Mouse (Mus musculus) mature B cell (primary cell): ENCODE data around the gene Metap1d.

Experiments
- in situ Hi-C: fragments of 300-500 bp; cut with MboI; formaldehyde crosslinking; loops from 2 replicates; pipeline ENCODE4 v1.14.3; 2019

The Metap1d gene

DNA sequence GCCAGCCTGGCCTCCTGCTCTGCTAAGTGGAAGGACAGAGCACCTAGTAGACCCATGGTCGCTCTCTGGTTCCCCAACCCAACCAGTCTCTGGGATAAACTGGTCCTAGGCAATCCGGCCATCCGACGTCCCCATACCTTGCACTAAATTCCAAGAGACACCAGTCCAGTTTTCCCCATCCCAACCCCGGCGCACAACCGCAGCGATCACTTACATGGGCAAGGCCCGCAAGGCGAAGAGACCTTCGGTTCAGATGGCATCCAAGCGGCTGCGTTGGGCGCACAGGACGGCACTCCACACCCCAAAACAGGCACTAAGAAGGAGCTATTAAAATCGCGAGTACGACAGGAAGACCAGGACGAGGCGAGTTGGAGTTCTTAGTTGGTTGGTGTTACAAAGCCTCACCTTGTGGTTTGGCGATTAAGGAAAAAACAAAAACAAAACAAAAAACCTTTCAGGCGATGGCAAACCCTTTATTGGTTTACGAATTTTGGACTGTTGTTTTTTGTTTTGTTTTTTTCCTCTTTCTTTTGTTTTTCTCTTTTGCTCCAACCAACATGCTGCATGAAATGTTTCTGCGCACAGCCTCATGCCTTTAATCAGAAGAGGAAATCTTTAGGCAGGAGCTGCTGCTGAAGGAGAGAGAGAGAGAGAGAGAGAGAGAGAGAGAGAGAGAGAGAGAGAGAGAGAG lies 74.4 kb downstream of the Metap1d start:
- in situ Hi-C loops, result no loop called here

DNA sequence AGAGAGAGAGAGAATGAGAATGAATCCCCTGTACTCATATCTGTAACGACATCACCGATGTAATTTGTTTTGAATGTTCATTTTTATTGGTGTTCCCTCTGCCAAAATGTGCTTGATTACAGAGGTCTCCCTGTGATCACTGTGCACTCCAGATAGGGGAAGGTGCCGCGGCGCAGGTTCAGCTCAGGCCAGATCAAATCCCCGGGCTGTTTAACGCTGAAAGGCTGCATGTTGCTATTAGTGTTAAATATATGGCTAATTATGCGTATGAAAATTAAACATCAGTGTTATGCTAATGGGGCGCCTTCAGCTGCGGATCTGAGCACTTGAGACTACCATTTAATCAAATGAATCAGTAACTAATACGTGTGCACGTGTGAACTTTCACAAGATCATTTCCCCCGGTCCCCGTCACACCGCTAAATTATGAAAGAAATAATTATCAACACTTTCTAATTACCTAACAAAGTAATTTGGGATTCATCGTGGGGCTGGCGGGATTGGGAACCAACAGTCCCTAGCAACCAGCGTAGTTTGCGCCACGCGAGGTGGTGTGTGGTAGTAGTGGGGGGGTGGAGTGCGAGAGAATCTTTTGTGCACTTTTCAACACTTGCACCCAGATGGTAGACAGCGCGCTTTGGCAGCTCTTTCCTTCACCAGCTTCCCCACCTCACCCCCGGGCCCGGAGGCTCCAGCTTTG lies 75.1 kb downstream of the Metap1d start, which contains the start of gene Dlx1:
Dlx1 (plus strand) TSS at position 100 of the 700 bp plus-strand sequence.
- in situ Hi-C loops, result no loop called here

DNA sequence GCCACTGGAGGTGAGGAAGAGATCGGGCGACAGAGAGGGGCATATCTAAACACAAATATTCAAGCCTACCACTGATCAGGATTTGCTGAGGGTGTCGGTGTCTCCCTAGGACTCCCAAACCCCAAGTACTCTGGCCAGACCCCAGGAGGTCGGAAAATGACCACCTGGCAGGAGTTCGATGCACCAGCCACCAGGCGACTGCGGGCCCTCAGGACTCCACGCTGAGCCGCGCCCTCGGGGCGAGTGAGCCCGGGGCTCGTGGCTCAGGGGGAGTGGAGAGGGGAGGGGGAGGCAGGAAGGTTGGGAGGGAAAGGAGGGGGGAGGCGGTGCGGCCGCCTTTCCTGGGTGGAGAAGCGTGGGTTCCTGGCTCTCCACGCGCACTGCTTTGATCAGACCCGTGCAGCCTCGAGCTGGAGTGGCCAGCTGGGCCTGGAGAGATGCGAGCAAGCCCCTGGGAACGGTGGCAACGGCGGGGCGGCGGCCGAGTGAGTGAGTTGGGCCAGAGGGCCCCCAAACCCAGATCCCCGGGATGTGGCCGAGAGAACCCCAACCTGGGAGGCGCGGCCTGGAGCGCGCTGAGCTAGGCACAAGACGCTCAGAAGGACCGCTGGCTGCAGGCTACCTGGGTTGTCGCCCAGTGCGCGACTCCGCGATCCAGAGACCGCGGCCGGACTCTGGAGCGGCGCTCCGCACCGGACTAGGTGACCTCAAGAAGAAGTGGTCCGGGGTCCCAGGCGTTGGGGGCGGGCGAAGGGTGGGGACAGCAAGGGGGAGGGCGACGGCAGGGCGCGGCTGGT lies 75.8 kb downstream of the Metap1d start:
- in situ Hi-C loops, result no loop called here

DNA sequence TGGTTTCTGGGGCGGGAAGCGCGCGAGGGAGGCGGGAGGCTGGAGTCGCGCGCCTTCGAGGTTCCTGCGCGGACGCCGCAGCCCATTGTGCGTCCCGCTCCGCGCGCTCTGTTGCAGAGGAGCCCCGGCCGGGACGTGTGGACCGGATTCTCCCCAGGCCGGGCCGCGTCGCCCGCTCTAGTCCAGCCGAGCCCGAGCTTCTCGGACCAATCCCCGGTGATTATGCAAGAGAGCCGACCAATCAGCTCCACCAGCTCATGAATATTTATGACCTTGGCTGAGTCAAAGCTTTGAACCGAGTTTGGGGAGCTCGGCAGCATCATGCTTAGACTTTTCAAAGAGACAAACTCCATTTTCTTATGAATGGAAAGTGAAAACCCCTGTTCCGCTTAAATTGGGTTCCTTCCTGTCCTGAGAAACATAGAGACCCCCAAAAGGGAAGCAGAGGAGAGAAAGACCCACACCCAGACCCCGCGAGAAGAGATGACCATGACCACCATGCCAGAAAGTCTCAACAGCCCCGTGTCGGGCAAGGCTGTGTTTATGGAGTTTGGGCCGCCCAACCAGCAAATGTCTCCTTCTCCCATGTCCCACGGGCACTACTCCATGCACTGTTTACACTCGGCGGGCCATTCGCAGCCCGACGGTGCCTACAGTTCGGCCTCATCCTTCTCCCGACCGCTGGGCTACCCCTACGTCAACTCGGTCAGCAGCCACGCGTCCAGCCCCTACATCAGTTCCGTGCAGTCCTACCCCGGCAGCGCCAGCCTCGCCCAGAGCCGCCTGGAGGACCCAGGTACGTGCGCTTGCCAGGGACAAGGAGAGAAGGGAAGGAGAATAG lies 76.7 kb downstream of the Metap1d start:
- in situ Hi-C loops, result no loop called here

DNA sequence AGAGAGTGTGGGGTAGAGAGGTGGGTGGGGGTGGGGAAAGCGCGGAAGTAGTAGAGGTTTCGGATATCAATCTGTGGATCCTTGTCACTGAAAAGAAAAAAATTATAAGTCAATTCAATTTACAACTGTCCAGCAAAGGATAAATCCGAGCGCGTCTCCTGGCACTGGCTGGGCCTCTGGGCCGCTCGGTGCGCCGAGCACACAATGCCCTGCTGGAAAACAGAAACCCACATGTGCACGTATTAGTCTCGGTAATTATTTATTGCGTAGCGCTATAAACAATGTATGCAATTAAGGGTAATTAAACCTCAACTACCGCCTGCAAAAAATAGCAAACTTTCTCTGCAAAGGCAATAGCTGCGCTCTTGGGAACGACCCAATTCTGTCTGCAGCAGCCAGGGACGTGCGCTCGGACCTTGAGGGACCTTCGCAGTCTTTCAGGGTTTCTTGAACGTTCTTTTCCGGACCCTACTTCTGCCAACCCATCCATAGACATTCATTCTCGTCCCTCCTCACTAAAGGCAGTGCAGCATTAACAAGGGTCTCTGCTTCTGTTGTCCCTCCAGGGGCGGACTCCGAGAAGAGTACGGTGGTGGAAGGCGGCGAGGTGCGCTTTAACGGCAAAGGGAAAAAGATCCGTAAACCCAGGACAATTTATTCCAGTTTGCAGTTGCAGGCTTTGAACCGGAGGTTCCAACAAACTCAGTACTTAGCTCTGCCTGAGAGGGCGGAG lies 77.5 kb downstream of the Metap1d start:
- in situ Hi-C loops, result no loop called here

DNA sequence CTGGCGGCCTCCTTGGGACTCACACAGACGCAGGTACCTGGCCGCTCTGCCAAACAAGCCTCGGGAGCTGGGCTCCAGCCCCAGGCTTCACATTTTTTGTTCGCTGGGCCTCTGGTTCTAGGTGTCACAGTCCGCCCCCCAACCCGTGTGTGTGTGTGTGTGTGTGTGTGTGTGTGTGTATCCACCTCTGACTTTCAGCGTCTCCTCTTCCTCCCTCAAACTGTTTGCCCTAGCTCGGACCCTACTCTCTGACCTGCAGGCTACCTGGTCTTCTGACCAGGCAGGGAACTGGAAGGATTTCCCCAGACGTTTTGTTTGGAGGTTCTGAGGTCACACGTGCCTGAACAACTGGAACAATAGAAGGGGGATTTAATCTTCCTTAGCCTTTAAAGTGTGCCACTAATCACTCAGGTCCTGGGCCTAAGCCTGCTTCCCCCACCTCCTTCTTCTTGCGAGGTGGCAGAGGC lies 78.1 kb downstream of the Metap1d start:
- in situ Hi-C loops, result no loop called here

DNA sequence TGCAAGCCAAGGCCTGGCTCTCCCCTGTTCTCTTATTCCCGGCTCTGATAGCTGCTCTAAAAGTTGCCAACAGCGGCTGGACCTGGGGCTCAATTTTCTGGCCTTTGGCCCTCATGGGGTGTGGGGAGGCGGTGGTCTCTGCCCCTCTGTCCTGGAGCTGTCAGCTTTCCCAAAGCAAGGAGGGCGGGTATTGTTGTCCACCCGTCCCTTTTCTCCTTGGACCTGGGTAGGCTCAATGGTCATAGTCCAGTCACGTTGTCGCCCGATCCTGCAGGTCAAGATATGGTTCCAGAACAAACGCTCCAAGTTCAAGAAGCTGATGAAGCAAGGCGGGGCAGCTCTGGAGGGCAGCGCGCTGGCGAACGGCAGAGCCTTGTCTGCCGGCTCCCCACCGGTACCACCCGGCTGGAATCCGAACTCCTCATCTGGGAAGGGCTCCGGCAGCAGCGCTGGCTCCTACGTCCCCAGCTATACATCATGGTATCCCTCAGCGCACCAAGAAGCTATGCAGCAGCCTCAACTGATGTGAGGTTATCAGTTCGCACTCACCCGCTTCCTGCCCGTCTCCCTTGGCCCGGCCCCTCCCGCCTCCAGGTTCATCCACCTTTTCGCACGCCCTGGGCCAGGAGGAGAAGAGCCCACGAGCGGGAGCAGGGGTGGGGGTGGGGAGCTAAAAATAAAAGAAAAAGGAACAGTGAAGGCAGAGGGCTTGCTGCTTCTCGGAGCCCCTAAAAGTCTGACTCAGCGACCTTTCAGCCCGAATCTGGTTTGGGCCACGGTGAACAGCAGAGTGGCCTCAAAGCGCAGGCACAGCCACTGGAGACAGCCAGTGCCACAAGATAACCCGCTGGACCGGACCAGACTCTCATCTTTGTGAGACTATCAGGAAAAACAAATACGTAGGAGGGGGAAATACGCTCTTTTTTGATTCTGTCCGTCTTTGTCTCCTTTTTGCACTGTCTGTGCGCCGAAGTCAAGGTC lies 79.2 kb downstream of the Metap1d start:
- in situ Hi-C loops, result no loop called here

DNA sequence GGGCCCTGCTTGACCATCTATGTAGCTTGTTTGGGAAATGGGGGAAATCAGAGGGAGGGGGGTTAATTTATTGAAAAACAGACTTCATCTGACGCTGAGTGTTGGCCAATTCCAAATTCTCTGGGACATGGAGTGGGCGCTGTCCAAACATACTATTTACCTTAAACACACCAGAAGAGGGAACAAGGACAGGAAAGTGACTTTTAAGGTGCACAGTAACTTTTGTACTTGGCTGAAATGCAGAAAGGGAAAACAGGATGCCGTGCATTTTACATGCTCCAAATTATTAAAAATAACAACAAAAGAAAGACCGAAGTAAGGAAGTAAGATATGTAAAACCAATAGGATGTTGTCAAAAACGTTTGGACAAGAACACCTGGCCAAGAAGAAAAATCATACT lies 80.0 kb downstream of the Metap1d start:
- in situ Hi-C loops, result no loop called here

DNA sequence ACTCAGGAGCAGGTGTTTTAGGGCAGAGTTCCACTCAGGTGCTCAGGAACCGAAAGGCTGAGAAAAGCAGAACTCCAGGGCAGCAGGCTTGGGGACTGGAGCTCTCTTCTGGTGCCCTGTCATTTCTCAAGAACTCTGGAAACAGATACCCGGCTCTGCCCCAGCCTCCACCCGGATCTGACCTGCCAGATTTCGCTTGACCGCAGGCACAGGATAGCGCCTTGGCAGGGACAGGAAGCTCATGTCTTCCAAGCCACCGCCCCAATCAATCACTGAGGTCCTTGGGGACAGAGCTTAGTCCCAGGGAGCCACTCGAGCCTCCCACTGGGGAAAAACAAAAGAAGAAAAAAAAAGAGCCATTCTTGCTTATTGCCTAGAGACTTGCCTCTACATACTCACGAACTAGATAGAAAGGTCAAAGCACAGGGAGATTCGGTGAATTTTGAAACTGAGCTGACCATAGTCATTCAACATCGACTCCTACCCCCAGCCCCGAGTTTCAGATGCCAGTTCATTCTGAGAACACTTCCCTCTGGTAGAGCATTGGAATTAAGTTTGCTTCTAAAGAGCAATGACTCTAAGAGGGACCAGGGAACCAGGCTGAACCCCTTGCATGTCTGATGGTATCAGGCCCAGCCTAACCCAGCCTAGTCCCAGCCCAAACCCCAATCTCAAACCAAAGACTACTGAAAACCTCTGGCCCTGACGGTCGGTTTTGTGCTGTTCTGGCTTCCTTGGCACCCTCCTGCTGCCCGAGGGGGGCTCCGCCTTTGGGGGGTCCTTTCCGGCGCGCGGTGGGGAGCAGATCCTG lies 81.4 kb downstream of the Metap1d start:
- in situ Hi-C loops, result no loop called here

DNA sequence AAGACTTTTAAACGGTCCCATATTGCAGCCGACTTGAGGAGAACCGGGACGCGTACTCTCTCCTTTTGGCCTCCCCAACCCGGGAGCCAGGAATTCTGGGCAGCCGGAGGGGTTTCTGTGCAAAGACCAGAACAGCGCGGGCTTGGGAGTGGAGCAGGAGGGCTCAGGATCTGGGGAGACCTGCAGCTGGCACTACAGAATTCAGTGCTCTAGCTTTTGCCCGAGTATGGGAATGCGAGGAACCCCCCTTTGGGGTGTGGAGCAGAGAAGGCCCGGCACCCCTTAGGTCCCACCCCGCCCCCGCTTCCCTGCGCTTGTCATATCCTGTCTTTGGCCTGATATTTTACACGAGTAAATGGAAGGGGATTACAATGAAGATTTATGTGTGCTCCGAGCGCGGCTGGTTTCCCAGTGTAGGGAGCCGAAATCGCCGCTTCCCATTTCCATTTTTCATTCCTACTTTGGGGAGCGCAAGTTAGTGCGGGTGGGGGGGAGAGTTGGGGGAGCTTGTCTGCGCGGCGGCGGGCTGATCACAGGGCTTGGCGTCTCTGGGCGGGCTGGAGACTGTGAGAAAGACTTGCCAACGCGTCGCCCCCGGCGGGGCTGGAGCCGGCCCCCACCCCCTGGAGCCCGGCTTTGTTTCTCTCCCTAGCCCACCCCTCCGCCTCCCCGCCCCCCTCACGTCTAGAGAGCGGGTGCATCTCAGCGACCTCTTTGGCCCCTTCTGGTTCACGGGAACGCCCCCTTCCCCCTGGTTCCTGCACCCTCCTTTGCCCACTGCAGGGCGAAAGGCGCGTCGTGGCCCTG lies 87.7 kb downstream of the Metap1d start:
- in situ Hi-C loops, result no loop called here

DNA sequence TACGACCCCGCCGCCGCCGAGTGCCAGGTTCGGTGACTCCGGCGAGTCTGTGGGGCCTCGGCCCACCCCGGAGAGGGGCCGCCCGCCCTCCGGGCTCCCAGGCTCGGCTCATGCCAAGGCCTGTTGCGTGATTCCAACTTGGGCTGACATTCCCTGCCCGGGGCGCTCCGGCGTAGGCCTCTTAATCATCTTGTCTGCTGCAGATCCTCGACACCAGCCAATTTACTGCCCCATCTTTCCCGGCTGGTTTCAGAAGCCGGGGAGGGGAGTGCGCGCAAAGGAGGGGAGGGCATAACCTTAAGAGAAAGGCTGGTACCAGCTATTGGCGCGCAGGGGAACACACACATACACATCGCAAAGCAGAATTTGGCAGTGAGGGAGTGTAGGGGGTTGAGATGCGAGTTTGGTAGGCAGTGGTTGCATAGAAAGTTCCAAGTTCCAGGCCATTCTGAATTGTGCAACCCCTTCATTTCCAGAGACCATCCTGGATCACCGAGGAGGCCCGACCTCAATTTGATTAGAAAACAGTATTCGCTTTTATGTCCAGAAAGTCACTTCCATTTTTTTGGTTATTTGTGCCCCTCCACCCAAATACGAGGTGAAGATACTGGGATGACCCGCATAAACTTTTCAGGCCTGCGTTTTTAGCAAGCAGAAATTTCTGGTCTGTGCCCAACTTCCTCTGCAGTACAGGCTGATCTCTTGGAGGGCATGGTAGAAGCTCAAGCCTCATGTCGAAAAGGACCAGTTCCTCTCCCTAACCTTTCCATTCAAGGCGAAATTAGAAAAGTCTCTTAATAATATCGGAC lies 88.5 kb downstream of the Metap1d start:
- in situ Hi-C loops, result no loop called here

DNA sequence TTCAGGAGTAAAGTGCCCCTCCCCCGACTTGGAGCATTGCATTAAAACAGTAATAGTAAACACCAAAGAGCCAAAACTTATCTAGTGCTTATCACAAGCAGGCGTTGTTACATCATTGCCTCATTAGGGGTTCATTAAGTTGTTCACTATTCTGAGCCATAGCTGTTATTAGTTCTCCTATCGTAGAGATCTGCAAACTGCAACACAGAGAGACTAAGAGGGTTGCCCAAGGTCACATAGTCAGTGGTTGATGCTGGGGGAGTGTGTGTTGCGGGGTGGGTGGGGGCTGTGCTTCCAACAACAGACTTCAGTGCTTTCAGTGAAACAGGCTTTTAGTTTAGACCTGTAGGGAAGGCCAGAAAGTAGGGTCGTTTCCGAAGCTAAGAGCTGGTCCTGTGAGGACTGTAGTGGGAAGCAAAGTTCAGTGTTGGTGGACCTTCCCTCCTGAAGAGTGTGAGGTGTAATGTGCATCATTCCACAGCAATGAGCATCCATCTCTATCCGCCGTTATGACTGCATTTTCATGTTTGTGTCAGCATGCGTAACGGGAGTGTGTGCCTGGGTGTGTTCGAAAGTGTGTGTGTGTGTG lies 89.2 kb downstream of the Metap1d start:
- in situ Hi-C loops, result no loop called here

DNA sequence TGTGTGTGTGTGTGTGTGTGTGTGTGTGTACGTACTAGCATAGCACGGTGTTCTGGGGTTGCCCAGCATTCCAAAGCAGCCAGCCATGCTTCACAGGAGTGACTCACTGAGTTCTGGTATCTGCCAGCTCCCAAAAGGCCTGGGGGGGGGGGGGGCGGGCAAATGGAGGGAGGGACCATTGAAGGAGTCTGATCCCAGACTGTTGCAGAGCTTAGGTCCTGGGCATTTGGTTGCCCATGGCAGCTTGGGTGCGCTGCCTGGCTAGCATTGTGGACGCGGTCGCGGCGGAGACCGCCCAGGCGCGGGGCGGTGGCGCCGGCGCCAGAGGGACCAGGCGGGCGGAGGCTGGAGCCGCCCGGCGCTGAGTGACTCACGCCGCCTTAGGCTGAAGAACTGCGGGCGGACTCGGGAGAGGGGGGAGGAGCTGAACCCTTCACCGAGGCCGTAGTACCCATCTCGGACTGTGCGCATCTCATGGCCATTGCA lies 89.8 kb downstream of the Metap1d start:
- in situ Hi-C loops, result no loop called here

DNA sequence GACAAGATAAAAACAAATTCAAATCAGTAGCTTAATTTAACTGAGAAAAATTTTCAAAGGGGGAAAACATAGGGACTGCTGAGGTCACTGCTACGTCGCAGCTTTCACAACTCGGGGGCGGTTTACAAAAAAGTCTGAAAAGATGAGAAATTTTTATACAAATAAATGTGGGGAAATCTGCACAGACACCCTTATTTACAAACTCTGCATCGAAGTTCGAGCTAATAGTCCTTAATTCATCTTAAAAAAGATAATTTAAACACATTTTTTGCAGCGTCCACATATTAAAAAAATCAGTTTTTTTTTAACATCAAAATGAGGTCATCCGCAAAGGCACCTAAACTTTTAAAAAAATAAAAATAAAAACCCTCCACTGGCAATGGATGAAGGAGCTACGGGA lies 90.5 kb downstream of the Metap1d start:
- in situ Hi-C loops, result no loop called here

DNA sequence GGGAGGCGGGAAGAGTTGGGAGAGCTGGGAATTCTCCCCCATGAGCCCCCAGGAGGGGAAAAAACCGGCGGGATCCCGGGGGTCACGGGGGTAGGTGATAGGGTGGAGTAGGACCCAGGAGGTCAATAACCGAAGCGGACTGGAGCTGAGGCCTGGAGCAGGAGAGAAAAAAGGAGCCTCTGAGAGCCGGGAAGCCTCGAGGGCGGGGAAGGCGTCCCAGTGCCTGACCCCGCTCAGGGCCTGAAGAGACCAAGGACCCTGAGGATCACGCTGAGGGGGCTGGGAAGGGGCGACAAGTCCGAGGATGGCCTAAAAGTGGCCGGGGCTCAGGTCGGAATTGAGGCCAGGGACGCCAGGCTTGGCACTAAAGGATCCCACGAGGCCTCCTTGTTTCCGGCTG lies 90.9 kb downstream of the Metap1d start:
- in situ Hi-C loops, result no loop called here

DNA sequence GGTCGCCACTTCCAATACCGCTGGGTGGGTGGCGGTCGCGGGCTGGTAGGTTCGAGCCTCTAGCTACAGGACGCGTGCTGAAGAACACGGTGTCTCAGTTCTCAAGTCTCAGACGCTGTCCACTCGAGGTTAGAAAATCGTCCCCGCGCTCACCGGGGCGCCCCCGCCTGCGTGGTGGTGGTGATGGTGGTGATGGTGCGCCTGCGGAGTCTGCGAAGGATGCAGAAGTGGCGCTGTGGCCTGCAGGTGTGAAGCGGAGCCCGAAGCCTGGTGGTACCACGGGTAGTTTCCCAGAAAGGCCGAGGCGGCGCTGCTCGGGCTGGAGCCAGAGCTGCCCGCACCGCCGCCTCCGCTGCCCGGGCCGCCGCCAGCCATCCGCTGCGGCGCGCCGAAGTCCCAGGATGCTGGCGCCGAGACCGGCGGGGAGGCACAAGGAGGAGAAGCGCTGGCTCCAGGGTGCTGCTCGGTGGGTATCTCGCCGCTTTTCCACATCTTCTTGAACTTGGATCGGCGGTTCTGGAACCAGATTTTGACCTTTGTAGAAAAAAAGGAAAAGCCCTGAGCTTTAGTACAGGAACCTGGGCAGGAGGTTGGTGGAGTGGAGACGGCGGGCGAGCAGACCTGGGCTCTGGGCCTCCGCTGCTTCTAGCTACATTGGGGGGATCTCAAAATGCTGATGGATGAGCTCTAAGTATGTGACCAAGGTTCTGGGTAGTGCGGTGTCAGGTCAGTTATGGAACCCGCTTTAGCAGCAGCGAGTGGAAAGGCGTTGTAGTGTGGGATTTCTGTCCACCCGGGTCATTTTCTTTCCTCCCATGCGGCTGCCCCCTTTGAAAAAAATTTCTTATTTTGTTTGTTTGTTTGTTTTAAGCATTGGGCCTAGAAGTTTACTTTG lies 91.6 kb downstream of the Metap1d start:
- in situ Hi-C loops, result no loop called here
